9 mouse cellular contexts compared by ENCODE assay signal in genomic region chr2:93176871-93177667, GRCm38 (mm10). TPM values are rescaled to one million over a fixed set of nuclear protein-coding genes. Genes with fewer than 3 reads are reported as not detected.
DNase-seq lines count a peak whose midpoint lies in the region; ATAC-seq lines count a peak whose summit lies in the region.
"Had no signal": no experiment of that assay in that cellular context is flagged by ENCODE, and none has a peak within 500 bp of the region (broad histone marks: within the 10 kb centered on the region; RNA-seq: fewer than 3 reads in every experiment).

No protein-coding gene starts in this region.

- peak; percentile 70 for ATAC-seq in hindbrain, embryonic 12.5 days (ENCODE audit: low FRiP score)
- peak; percentile 66 for ATAC-seq in midbrain, embryonic 12.5 days (ENCODE audit: low FRiP score, low read depth)
- ATAC-seq in erythroid progenitor cell, adult 5-6 weeks (replicated peaks; ENCODE audit: low FRiP score, poor library complexity, severe bottlenecking) = no peak
- no peak for ATAC-seq in frontal cortex, adult (ENCODE audit: low TSS enrichment)

- DNase-seq in heart, embryonic 10.5 days (ENCODE audit: low spot score) = no peak
- DNase-seq in heart, adult 8-10 months (ENCODE audit: low spot score) = no peak
- DNase-seq in Muller cell, postnatal 12 days (ENCODE audit: inconsistent ontology term) = peak; percentile 68
- peak; percentile 92 for DNase-seq in thymus, postnatal 25 days

- H3K4me1 ChIP-seq in heart, embryonic 10.5 days = peaks cover 46% of the 10 kb centered on the region
- peaks cover 80% of the 10 kb centered on the region for H3K4me1 ChIP-seq in hindbrain, embryonic 12.5 days
- peaks cover 81% of the 10 kb centered on the region for H3K4me1 ChIP-seq in midbrain, embryonic 12.5 days

- H3K27me3 ChIP-seq in heart, embryonic 10.5 days (ENCODE audit: insufficient read depth, poor library complexity, severe bottlenecking) = peaks cover 86% of the 10 kb centered on the region
- peaks cover 14% of the 10 kb centered on the region for H3K27me3 ChIP-seq in hindbrain, embryonic 12.5 days
- H3K27me3 ChIP-seq in midbrain, embryonic 12.5 days = peaks cover 21% of the 10 kb centered on the region

- H3K9me3 ChIP-seq in heart, embryonic 10.5 days = no peaks in the 10 kb centered on the region
- H3K9me3 ChIP-seq in hindbrain, embryonic 12.5 days (replicated peaks) = no peaks in the 10 kb centered on the region
- no peaks in the 10 kb centered on the region for H3K9me3 ChIP-seq in midbrain, embryonic 12.5 days
- H3K9me3 ChIP-seq: G1E had no signal

- H3K4me2 ChIP-seq in hindbrain, embryonic 12.5 days (replicated peaks) = peak overlapping the region; percentile 25
- peak overlapping the region; percentile 31 for H3K4me2 ChIP-seq in midbrain, embryonic 12.5 days (replicated peaks)

- 0 out of 2 replicates have a peak overlapping the region, but pooled peaks have one; percentile 6 for H3K9ac ChIP-seq in hindbrain, embryonic 12.5 days
- no peak overlapping the region; the same call in 1 of the 2 replicates for H3K9ac ChIP-seq in midbrain, embryonic 12.5 days (replicated peaks)

- WGBS in heart, embryonic 10.5 days = 4% methylated on average over 17 of the region's 17 CpGs
- WGBS in hindbrain, embryonic 12.5 days = 1% methylated on average over 17 of the region's 17 CpGs
- WGBS in midbrain, embryonic 12.5 days = 4% methylated on average over 17 of the region's 17 CpGs

- H3K4me3 ChIP-seq in heart, embryonic 10.5 days = peak overlapping the region; percentile 38
- no peak overlapping the region for H3K4me3 ChIP-seq in hindbrain, embryonic 12.5 days
- H3K4me3 ChIP-seq in midbrain, embryonic 12.5 days = 0 out of 2 replicates have a peak overlapping the region, but pooled peaks have one; percentile 7

- H3K27ac ChIP-seq in heart, embryonic 10.5 days = 0 out of 2 replicates have a peak overlapping the region, but pooled peaks have one; percentile 23
- H3K27ac ChIP-seq in hindbrain, embryonic 12.5 days = peak overlapping the region; percentile 94
- H3K27ac ChIP-seq in midbrain, embryonic 12.5 days (replicated peaks) = peak overlapping the region; percentile 93

- no peaks in the 10 kb centered on the region for H3K36me3 ChIP-seq in heart, embryonic 10.5 days
- H3K36me3 ChIP-seq in hindbrain, embryonic 12.5 days = no peaks in the 10 kb centered on the region
- H3K36me3 ChIP-seq in midbrain, embryonic 12.5 days = no peaks in the 10 kb centered on the region
- H3K36me3 ChIP-seq: G1E had no signal

RNA-seq across cellular contexts. Expression of gene Trp53i11, which starts 10.3 kb away (rescaled TPM):
- 22.5 and 24.2 TPM in 2 replicates for polyA plus RNA-seq in heart, embryonic 10.5 days (2016; fragmentation: Nextera tagmentation; extraction: Ambion mirVana)
- 10 to 100 TPM; 14.0 to 37.8 (median 23.2) TPM for total RNA-seq in heart, adult 8-10 months (2022)
- 142 and 180 TPM in 2 replicates for polyA plus RNA-seq in hindbrain, embryonic 12.5 days (2016; fragmentation: Nextera tagmentation; extraction: Ambion mirVana)
- 142 and 172 TPM in 2 replicates for polyA plus RNA-seq in midbrain, embryonic 12.5 days (2016; fragmentation: Nextera tagmentation; extraction: Ambion mirVana)
- total RNA-seq in erythroid progenitor cell, adult 5-6 weeks (2015; ENCODE audit: low replicate concordance) = 5.0 and 5.4 TPM in 2 replicates
- 3.4 and 7.2 TPM in 2 replicates for total RNA-seq in erythroid progenitor cell, adult 5-6 weeks (2017; ENCODE audit: low replicate concordance)
- total RNA-seq: G1E had no signal
- polyA plus RNA-seq: G1E had no signal

Comparison
In these comparisons a context has a peak if more than half of its experiments do, and no peak if none do; other contexts are left out.
1. DNase-seq: peak in Muller cell, postnatal 12 days (single experiment) and thymus, postnatal 25 days (single experiment); none in heart, embryonic 10.5 days (single experiment) and heart, adult 8-10 months (single experiment).
2. H3K27ac ChIP-seq: peak in every context shown above with its lines; median percentile 94 in hindbrain, embryonic 12.5 days; 93 in midbrain, embryonic 12.5 days; 23 in heart, embryonic 10.5 days.
3. ATAC-seq: peak in hindbrain, embryonic 12.5 days (single experiment) and midbrain, embryonic 12.5 days (single experiment); none in erythroid progenitor cell, adult 5-6 weeks (single experiment) and frontal cortex, adult (single experiment).